Mouse (Mus musculus): ENCODE results near the gene Rln1. TPM values are rescaled to one million over a fixed set of nuclear protein-coding genes. Genes with fewer than 3 reads are reported as not detected.

Rln1 gene
- polyA plus RNA-seq, 1 experiment from 2014 or later: 3.7 TPM

- WGBS: 84% methylated on average over 18 of the region's 18 CpGs
- Histone ChIP-seq H3K36me3 (ENCODE audit: control insufficient read depth, insufficient read depth, low read length) (no peaks in the 10 kb centered on the region), H3K9ac (ENCODE audit: low read depth, low read length) (no peak overlapping the region), H3K27me3 (ENCODE audit: control insufficient read depth, insufficient read depth, low read depth, low read length) (no peaks in the 10 kb centered on the region), H3K4me3 (ENCODE audit: low read depth, low read length) (no peak overlapping the region), H3K9me3 (replicated peaks; ENCODE audit: control insufficient read depth, low read length, poor library complexity, severe bottlenecking) (no peaks in the 10 kb centered on the region), H3K4me2 (ENCODE audit: low read length) (no peak overlapping the region), H3K4me1 (ENCODE audit: control insufficient read depth, insufficient read depth, low read length) (peaks cover 10% of the 10 kb centered on the region; the same call in 1 of the 2 replicates), H3K27ac (ENCODE audit: low read length) (no peak overlapping the region)
- ATAC-seq: no peak
Measured at GRCm38 (mm10) chr19:29371284-29372081, 37.0 kb upstream of the Rln1 start.

GRCm38 (mm10) chr19:29370545-29371283 lies 36.2 kb upstream of the Rln1 start:
- Histone ChIP-seq H3K9me3 (replicated peaks; ENCODE audit: control insufficient read depth, low read length, poor library complexity, severe bottlenecking) (no peaks in the 10 kb centered on the region), H3K4me3 (ENCODE audit: low read depth, low read length) (no peak overlapping the region), H3K4me2 (ENCODE audit: low read length) (no peak overlapping the region), H3K4me1 (ENCODE audit: control insufficient read depth, insufficient read depth, low read length) (peaks cover 10% of the 10 kb centered on the region; the same call in 1 of the 2 replicates), H3K27ac (ENCODE audit: low read length) (no peak overlapping the region), H3K27me3 (ENCODE audit: control insufficient read depth, insufficient read depth, low read depth, low read length) (no peaks in the 10 kb centered on the region), H3K9ac (ENCODE audit: low read depth, low read length) (no peak overlapping the region), H3K36me3 (ENCODE audit: control insufficient read depth, insufficient read depth, low read length) (no peaks in the 10 kb centered on the region)
- WGBS: 88% methylated on average over 7 of the region's 7 CpGs
- no peak for ATAC-seq

- Histone ChIP-seq H3K4me2 (ENCODE audit: low read length) (no peak overlapping the region), H3K4me3 (ENCODE audit: low read depth, low read length) (no peak overlapping the region), H3K9ac (ENCODE audit: low read depth, low read length) (no peak overlapping the region), H3K4me1 (ENCODE audit: control insufficient read depth, insufficient read depth, low read length) (peaks cover 10% of the 10 kb centered on the region; the same call in 1 of the 2 replicates), H3K27me3 (ENCODE audit: control insufficient read depth, insufficient read depth, low read depth, low read length) (no peaks in the 10 kb centered on the region), H3K9me3 (replicated peaks; ENCODE audit: control insufficient read depth, low read length, poor library complexity, severe bottlenecking) (no peaks in the 10 kb centered on the region), H3K27ac (ENCODE audit: low read length) (no peak overlapping the region), H3K36me3 (ENCODE audit: control insufficient read depth, insufficient read depth, low read length) (no peaks in the 10 kb centered on the region)
- 78% methylated on average over 12 of the region's 12 CpGs for WGBS
- ATAC-seq: no peak
Measured at GRCm38 (mm10) chr19:29370112-29370511, 35.6 kb upstream of the Rln1 start.

GRCm38 (mm10) chr19:29368671-29369309 lies 34.3 kb upstream of the Rln1 start:
- 86% methylated on average over 3 of the region's 3 CpGs for WGBS
- no peaks in the 10 kb centered on the region for H3K9me3 ChIP-seq (replicated peaks; ENCODE audit: control insufficient read depth, low read length, poor library complexity, severe bottlenecking)
- no peak overlapping the region for H3K4me3 ChIP-seq (ENCODE audit: low read depth, low read length)
- no peaks in the 10 kb centered on the region for H3K36me3 ChIP-seq (ENCODE audit: control insufficient read depth, insufficient read depth, low read length)
- peaks cover 10% of the 10 kb centered on the region; the same call in 1 of the 2 replicates for H3K4me1 ChIP-seq (ENCODE audit: control insufficient read depth, insufficient read depth, low read length)
- no peak overlapping the region for H3K4me2 ChIP-seq (ENCODE audit: low read length)
- no peak overlapping the region for H3K27ac ChIP-seq (ENCODE audit: low read length)
- no peaks in the 10 kb centered on the region for H3K27me3 ChIP-seq (ENCODE audit: control insufficient read depth, insufficient read depth, low read depth, low read length)
- H3K9ac ChIP-seq (ENCODE audit: low read depth, low read length): no peak overlapping the region
- ATAC-seq: no peak

- Histone ChIP-seq H3K9me3 (replicated peaks; ENCODE audit: control insufficient read depth, low read length, poor library complexity, severe bottlenecking) (no peaks in the 10 kb centered on the region), H3K36me3 (ENCODE audit: control insufficient read depth, insufficient read depth, low read length) (no peaks in the 10 kb centered on the region), H3K4me2 (ENCODE audit: low read length) (no peak overlapping the region), H3K9ac (ENCODE audit: low read depth, low read length) (no peak overlapping the region), H3K27me3 (ENCODE audit: control insufficient read depth, insufficient read depth, low read depth, low read length) (no peaks in the 10 kb centered on the region), H3K4me1 (ENCODE audit: control insufficient read depth, insufficient read depth, low read length) (peaks cover 7% of the 10 kb centered on the region; the same call in 1 of the 2 replicates), H3K4me3 (ENCODE audit: low read depth, low read length) (no peak overlapping the region), H3K27ac (ENCODE audit: low read length) (no peak overlapping the region)
- WGBS: 88% methylated on average over 2 of the region's 2 CpGs
- no peak for ATAC-seq
Measured at GRCm38 (mm10) chr19:29368041-29368440, 33.6 kb upstream of the Rln1 start.

- 6% methylated on average over 26 of the region's 26 CpGs for WGBS
- 0 out of 2 replicates have a peak, but pooled peaks have one; percentile 31 for ATAC-seq
Measured at GRCm38 (mm10) chr19:29366969-29367622, 32.6 kb upstream of the Rln1 start, which contains the start of the genes Plgrkt and Cd274. TSS of gene Plgrkt (minus strand) at chr19:29367390. TSS of gene Cd274 (plus strand) at chr19:29367455.

GRCm38 (mm10) chr19:29366226-29366968 lies 31.9 kb upstream of the Rln1 start:
- no peaks in the 10 kb centered on the region for H3K9me3 ChIP-seq (replicated peaks; ENCODE audit: control insufficient read depth, low read length, poor library complexity, severe bottlenecking)
- H3K4me1 ChIP-seq (ENCODE audit: control insufficient read depth, insufficient read depth, low read length): peaks cover 9% of the 10 kb centered on the region; the same call in 1 of the 2 replicates
- H3K4me2 ChIP-seq (ENCODE audit: low read length): peak overlapping the region; percentile 86
- H3K27me3 ChIP-seq (ENCODE audit: control insufficient read depth, insufficient read depth, low read depth, low read length): no peaks in the 10 kb centered on the region
- no peak overlapping the region for H3K9ac ChIP-seq (ENCODE audit: low read depth, low read length)
- H3K27ac ChIP-seq (ENCODE audit: low read length): no peak overlapping the region
- ATAC-seq: no peak
- 63% methylated on average over 20 of the region's 20 CpGs for WGBS
- H3K36me3 ChIP-seq (ENCODE audit: control insufficient read depth, insufficient read depth, low read length): no peaks in the 10 kb centered on the region
- H3K4me3 ChIP-seq (ENCODE audit: low read depth, low read length): peak overlapping the region; percentile 46

More at GRCm38 (mm10) chr19:29366969-29367622, 32.6 kb upstream of the Rln1 start, which contains the start of the genes Plgrkt and Cd274:
- Histone ChIP-seq H3K27me3 (ENCODE audit: control insufficient read depth, insufficient read depth, low read depth, low read length) (no peaks in the 10 kb centered on the region), H3K4me3 (ENCODE audit: low read depth, low read length) (peak within 1 kb of the TSS; percentile 46), H3K36me3 (ENCODE audit: control insufficient read depth, insufficient read depth, low read length) (no peaks in the 10 kb centered on the region), H3K4me1 (ENCODE audit: control insufficient read depth, insufficient read depth, low read length) (peaks cover 9% of the 10 kb centered on the region; the same call in 1 of the 2 replicates), H3K9ac (ENCODE audit: low read depth, low read length) (peak within 1 kb of the TSS; percentile 52), H3K27ac (ENCODE audit: low read length) (no peak within 1 kb of the TSS), H3K9me3 (replicated peaks; ENCODE audit: control insufficient read depth, low read length, poor library complexity, severe bottlenecking) (no peaks in the 10 kb centered on the region), H3K4me2 (ENCODE audit: low read length) (peak within 1 kb of the TSS; percentile 86)

- 20% methylated on average over 3 of the region's 3 CpGs for WGBS
- Histone ChIP-seq H3K4me1 (ENCODE audit: control insufficient read depth, insufficient read depth, low read length) (peaks cover 21% of the 10 kb centered on the region), H3K27ac (ENCODE audit: low read length) (no peak overlapping the region), H3K4me2 (ENCODE audit: low read length) (no peak overlapping the region), H3K4me3 (ENCODE audit: low read depth, low read length) (no peak overlapping the region), H3K9ac (ENCODE audit: low read depth, low read length) (no peak overlapping the region), H3K36me3 (ENCODE audit: control insufficient read depth, insufficient read depth, low read length) (no peaks in the 10 kb centered on the region), H3K27me3 (ENCODE audit: control insufficient read depth, insufficient read depth, low read depth, low read length) (no peaks in the 10 kb centered on the region), H3K9me3 (replicated peaks; ENCODE audit: control insufficient read depth, low read length, poor library complexity, severe bottlenecking) (no peaks in the 10 kb centered on the region)
- no peak for ATAC-seq
Measured at GRCm38 (mm10) chr19:29365105-29365504, 30.6 kb upstream of the Rln1 start.
